Mouse (Mus musculus): ENCODE results near the gene Olfr541.
"Not testable (repeated sequence)": the region's sequence is repeated elsewhere in the genome, so short reads cannot be mapped to it uniquely, and the experiment has no call there.

Olfr541 gene

GRCm38 (mm10) chr7:140696967-140697366 is at the start of gene Olfr541:
TSS of gene Olfr541 (plus strand) at chr7:140697267.
- no peak for DNase-seq

GRCm38 (mm10) chr7:140659630-140660029 is 37.4 kb upstream of the Olfr541 start, which contains the start of gene Olfr539:
TSS of gene Olfr539 (plus strand) at chr7:140659930.
- DNase-seq, result no peak

- not testable (repeated sequence) for DNase-seq
Observed at GRCm38 (mm10) chr7:140670693-140671092, 26.4 kb upstream of the Olfr541 start.

GRCm38 (mm10) chr7:140675863-140676262 is 21.2 kb upstream of the Olfr541 start:
- no peak for DNase-seq

GRCm38 (mm10) chr7:140679591-140679990 is 17.5 kb upstream of the Olfr541 start:
- DNase-seq, result not testable (repeated sequence)

- no peak for DNase-seq
Observed at GRCm38 (mm10) chr7:140681651-140682050, 15.4 kb upstream of the Olfr541 start, which contains the start of gene Olfr45. TSS of gene Olfr45 (plus strand) at chr7:140681951.

- DNase-seq, result no peak
Observed at GRCm38 (mm10) chr7:140706348-140706747, 9.3 kb downstream of the Olfr541 start.

- DNase-seq, result no peak
Observed at GRCm38 (mm10) chr7:140707536-140708284, 10.6 kb downstream of the Olfr541 start.

GRCm38 (mm10) chr7:140717155-140718055 is 20.3 kb downstream of the Olfr541 start:
- DNase-seq, result no peak

- no peak for DNase-seq
Observed at GRCm38 (mm10) chr7:140721095-140721494, 24.0 kb downstream of the Olfr541 start.

- no peak for DNase-seq
Observed at GRCm38 (mm10) chr7:140725558-140725957, 28.5 kb downstream of the Olfr541 start.

- DNase-seq, result no peak
Observed at GRCm38 (mm10) chr7:140733162-140733561, 36.1 kb downstream of the Olfr541 start.

GRCm38 (mm10) chr7:140747402-140747801 is 50.3 kb downstream of the Olfr541 start:
- no peak for DNase-seq

GRCm38 (mm10) chr7:140748116-140748826 is 51.2 kb downstream of the Olfr541 start:
- no peak for DNase-seq

- DNase-seq, result no peak
Observed at GRCm38 (mm10) chr7:140748827-140749160, 51.7 kb downstream of the Olfr541 start.

GRCm38 (mm10) chr7:140754556-140754955 is 57.5 kb downstream of the Olfr541 start:
- DNase-seq, result no peak
